Mouse (Mus musculus): ENCODE data around the gene Dnase2b. TPM values are rescaled to one million over a fixed set of nuclear protein-coding genes. Genes with fewer than 3 reads are reported as not detected.

Gene Dnase2b
- polyA plus RNA-seq (2014; fragmentation: Illumina TruSeq; extraction: RNeasy Lipid Tissue Mini Kit (QIAGEN cat#74804); ENCODE audit: insufficient read depth, low read depth, low replicate concordance) = not detected

GRCm38 (mm10) chr3:146615496-146615895 is at the start of gene Dnase2b:
TSS of gene Dnase2b (minus strand) at chr3:146615596.

GRCm38 (mm10) chr3:146651217-146651616 is 35.8 kb upstream of the Dnase2b start, which contains the start of gene 4930503B20Rik:
TSS of gene 4930503B20Rik (minus strand) at chr3:146651317.

GRCm38 (mm10) chr3:146570148-146570782 is 45.1 kb downstream of the Dnase2b start, which contains the start of gene Uox:
TSS of gene Uox (plus strand) at chr3:146570426.

Other genes starting within 250 kb of the Dnase2b start
- 8.8 TPM for gene Ssx2ip, start 211.0 kb downstream of the Dnase2b start, polyA plus RNA-seq (2014; fragmentation: Illumina TruSeq; extraction: RNeasy Lipid Tissue Mini Kit (QIAGEN cat#74804); ENCODE audit: insufficient read depth, low read depth, low replicate concordance)
- gene Ctbs, start 165.8 kb downstream of the Dnase2b start, polyA plus RNA-seq (2014; fragmentation: Illumina TruSeq; extraction: RNeasy Lipid Tissue Mini Kit (QIAGEN cat#74804); ENCODE audit: insufficient read depth, low read depth, low replicate concordance) = 7.6 TPM
- gene Spata1, start 115.8 kb downstream of the Dnase2b start, polyA plus RNA-seq (2014; fragmentation: Illumina TruSeq; extraction: RNeasy Lipid Tissue Mini Kit (QIAGEN cat#74804); ENCODE audit: insufficient read depth, low read depth, low replicate concordance) = 2.2 TPM
- 393 TPM for gene Gng5, start 115.8 kb downstream of the Dnase2b start, polyA plus RNA-seq (2014; fragmentation: Illumina TruSeq; extraction: RNeasy Lipid Tissue Mini Kit (QIAGEN cat#74804); ENCODE audit: insufficient read depth, low read depth, low replicate concordance)
- 32.4 TPM for gene Rpf1, start 94.2 kb downstream of the Dnase2b start, polyA plus RNA-seq (2014; fragmentation: Illumina TruSeq; extraction: RNeasy Lipid Tissue Mini Kit (QIAGEN cat#74804); ENCODE audit: insufficient read depth, low read depth, low replicate concordance)
- gene Uox, start 45.2 kb downstream of the Dnase2b start, polyA plus RNA-seq (2014; fragmentation: Illumina TruSeq; extraction: RNeasy Lipid Tissue Mini Kit (QIAGEN cat#74804); ENCODE audit: insufficient read depth, low read depth, low replicate concordance) = 1.1 TPM
- not detected for gene 4930503B20Rik, start 35.7 kb upstream of the Dnase2b start, polyA plus RNA-seq (2014; fragmentation: Illumina TruSeq; extraction: RNeasy Lipid Tissue Mini Kit (QIAGEN cat#74804); ENCODE audit: insufficient read depth, low read depth, low replicate concordance)
- gene Samd13, start 70.0 kb upstream of the Dnase2b start, polyA plus RNA-seq (2014; fragmentation: Illumina TruSeq; extraction: RNeasy Lipid Tissue Mini Kit (QIAGEN cat#74804); ENCODE audit: insufficient read depth, low read depth, low replicate concordance) = 0.66 TPM
- gene Prkacb, start 197.4 kb upstream of the Dnase2b start, polyA plus RNA-seq (2014; fragmentation: Illumina TruSeq; extraction: RNeasy Lipid Tissue Mini Kit (QIAGEN cat#74804); ENCODE audit: insufficient read depth, low read depth, low replicate concordance) = 22.2 TPM
- 12.6 TPM for gene Ttll7, start 236.8 kb upstream of the Dnase2b start, polyA plus RNA-seq (2014; fragmentation: Illumina TruSeq; extraction: RNeasy Lipid Tissue Mini Kit (QIAGEN cat#74804); ENCODE audit: insufficient read depth, low read depth, low replicate concordance)